Mouse (Mus musculus): Measurements from ENCODE around the gene B4galt5.

Gene B4galt5

GRCm38 (mm10) chr2:167302031-167302430, 47.0 kb downstream of the B4galt5 start:
- DNase-seq = no peak

GRCm38 (mm10) chr2:167301601-167302000, 47.4 kb downstream of the B4galt5 start:
- no peak for DNase-seq

GRCm38 (mm10) chr2:167300943-167301497, 48.0 kb downstream of the B4galt5 start:
- no peak for DNase-seq

DNA sequence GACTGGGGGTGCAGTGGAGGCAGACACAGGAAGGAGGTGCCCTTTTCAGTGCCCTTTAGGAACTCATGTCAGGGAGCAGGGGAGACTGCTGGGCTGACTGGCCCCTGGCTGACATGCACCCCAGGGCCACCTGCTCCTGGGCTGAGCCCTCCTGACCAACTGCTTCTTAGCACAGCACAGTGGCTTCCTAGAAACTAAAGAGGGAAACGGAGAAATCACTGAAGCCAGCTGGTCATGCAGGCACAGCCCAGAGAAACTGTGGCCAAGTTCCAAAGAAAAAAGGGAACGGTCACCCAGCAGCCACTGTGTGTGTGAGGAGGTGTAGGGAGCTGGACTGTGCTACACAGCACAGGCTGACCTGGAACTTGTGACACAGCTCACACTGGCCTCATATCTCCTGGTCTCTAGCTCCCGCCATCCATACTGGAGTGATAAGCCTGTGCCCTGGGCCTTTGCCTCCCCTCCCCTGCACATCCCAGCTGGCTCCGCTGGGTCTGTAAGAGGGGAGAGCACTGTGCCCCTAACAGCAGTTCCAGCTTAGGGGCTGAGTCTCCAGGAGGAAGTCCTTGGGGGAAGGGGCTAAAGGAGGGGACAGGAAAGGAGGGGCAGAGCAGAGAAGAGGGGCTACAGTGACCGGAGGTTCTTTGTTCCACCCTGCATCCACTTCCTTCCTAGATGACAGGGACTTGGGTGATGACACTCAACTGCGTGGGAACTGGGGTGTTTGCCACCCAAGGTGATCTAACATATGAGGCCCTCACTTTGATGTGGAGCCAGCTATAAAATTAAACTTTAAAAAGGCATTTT, 48.9 kb downstream of the B4galt5 start:
- no peak for DNase-seq

GRCm38 (mm10) chr2:167298729-167299705, 50.0 kb downstream of the B4galt5 start:
- no peak for DNase-seq

DNA sequence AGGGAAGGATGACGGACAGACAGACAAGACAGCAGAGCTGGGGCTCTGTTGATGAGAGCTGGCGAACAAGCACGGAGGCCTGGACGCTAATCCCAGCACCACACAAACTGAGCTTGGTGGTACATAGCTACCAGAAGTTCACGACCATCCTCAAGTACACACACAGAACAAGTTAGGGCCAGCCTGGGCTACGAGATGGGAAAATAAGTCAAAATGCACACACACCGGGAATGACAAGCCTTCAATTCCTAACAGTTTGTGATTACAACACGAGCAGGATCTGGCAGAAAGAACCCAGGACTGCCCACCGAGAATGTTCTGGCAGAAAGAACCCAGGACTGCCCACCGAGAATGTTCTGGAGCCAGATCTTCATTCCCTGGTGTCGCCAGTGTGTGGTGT, 51.0 kb downstream of the B4galt5 start:
- no peak for DNase-seq

GRCm38 (mm10) chr2:167294926-167295325, 54.1 kb downstream of the B4galt5 start:
- DNase-seq = no peak

DNA sequence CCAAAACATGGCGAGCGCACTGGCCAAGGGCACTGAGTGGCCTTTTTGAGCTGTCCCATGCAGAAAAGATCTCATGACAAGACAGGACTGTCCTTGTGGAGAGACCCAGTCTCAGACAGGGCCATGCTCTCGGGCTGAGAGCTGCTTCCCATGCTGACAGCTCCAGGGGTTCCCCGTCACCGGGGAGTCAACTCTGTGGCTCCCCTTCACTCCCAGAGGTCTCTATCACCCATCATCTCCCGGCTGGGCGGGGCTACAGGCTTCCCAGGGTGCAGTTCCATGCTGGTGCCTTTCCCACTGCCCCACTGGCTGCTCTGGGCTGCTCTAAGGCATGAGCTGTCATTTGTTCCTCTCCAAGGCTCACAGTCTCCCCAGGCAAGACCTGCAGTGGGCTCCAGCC, 54.8 kb downstream of the B4galt5 start:
- DNase-seq = no peak

- DNase-seq = no peak
Measured at GRCm38 (mm10) chr2:167293289-167294085, 55.5 kb downstream of the B4galt5 start.

DNA sequence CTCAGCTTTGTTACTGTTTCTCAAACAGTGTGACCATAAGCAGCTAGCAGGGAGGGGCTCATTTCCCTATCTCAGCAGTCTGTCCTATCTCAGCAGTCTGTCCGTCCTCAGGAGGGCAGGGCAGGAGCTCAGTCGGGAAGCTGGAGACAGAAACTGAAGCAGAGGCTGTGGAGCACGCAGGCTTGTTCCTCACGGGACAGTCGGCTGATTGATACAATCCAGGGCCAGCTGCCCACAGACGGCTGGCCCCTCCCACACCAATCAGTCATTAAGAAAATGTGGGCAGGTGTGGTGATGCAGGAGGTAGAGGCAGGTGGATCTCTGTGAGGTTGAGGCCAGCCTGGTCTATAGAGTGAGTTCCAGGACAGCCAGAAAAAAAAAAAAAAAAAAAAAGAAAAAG, 56.1 kb downstream of the B4galt5 start:
- DNase-seq = no peak

- DNase-seq = no peak
Measured at GRCm38 (mm10) chr2:167292151-167292591, 56.8 kb downstream of the B4galt5 start.

- no peak for DNase-seq
Measured at GRCm38 (mm10) chr2:167291656-167292055, 57.3 kb downstream of the B4galt5 start.

GRCm38 (mm10) chr2:167281461-167281860, 67.5 kb downstream of the B4galt5 start:
- DNase-seq = peak; percentile 2

GRCm38 (mm10) chr2:167280986-167281310, 68.0 kb downstream of the B4galt5 start:
- no peak for DNase-seq

GRCm38 (mm10) chr2:167280090-167280985, 68.6 kb downstream of the B4galt5 start:
- DNase-seq = peak; percentile 78

GRCm38 (mm10) chr2:167278751-167279526, 70.0 kb downstream of the B4galt5 start:
- DNase-seq = peak; percentile 77

- DNase-seq = no peak
Measured at GRCm38 (mm10) chr2:167278011-167278410, 71.0 kb downstream of the B4galt5 start.

- peak; percentile 1 for DNase-seq
Measured at GRCm38 (mm10) chr2:167277026-167277425, 72.0 kb downstream of the B4galt5 start.

GRCm38 (mm10) chr2:167275856-167276255, 73.1 kb downstream of the B4galt5 start:
- peak; percentile 1 for DNase-seq

DNA sequence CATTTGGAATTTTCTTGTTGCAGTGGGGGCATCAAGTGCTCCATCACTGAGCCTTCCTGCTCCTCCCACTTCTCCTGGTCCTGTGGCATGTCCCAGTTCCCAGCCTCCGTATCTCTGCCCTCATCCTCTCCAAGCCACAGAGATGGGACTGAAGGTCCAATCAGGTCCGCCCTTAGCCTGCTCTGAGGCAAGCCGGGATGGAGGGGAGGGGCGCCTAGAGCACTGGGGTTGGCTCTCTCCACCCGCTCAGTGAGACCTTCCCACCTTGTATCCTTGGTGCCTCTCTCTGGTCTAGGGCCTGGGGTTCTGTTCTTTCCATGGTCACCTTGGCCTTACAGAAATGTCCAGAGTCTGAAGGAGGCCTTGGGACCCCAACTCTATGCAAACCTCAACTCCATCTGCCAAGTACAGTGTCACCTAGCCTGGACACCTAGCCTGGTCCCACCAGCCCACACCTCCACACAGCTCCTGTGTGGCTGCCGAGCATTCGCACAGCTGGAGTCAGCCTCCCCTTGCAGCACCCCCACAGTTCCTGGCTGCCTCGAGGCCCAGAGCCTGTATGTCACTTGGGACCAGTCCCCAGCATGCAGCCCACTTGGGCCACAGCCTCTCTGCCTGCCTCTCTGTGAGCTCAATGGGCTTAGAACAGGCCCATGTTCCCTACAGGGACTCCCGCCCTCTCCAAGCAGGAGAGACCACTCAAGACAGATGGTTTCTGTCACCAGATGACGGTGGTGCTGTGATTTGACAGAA, 74.1 kb downstream of the B4galt5 start:
- DNase-seq = peak; percentile 1
